Mouse (Mus musculus): ENCODE measurements at regions not wholly inside any gene's neighbourhood (a gene's known extent, or its start where the extent isn't known, plus 50 kb on each side); places are given as distances from the start of the nearest gene placed in this dataset.

- TF ChIP-seq CTCF (IDR thresholded peaks at IDR 0.05; ENCODE audit: control insufficient read depth, insufficient read depth, low read length) = no peak
- TF ChIP-seq POLR2A (IDR thresholded peaks at IDR 0.05; ENCODE audit: borderline replicate concordance, control insufficient read depth, low read depth, low read length) = no peak
Observed at GRCm38 (mm10) chr8:115478406-115479060, 229.1 kb downstream of the Maf start.
